Mouse (Mus musculus): ENCODE measurements at regions not wholly inside any gene's neighbourhood (a gene's known extent, or its start where the extent isn't known, plus 50 kb on each side); places are given as distances from the start of the nearest gene placed in this dataset.

DNA sequence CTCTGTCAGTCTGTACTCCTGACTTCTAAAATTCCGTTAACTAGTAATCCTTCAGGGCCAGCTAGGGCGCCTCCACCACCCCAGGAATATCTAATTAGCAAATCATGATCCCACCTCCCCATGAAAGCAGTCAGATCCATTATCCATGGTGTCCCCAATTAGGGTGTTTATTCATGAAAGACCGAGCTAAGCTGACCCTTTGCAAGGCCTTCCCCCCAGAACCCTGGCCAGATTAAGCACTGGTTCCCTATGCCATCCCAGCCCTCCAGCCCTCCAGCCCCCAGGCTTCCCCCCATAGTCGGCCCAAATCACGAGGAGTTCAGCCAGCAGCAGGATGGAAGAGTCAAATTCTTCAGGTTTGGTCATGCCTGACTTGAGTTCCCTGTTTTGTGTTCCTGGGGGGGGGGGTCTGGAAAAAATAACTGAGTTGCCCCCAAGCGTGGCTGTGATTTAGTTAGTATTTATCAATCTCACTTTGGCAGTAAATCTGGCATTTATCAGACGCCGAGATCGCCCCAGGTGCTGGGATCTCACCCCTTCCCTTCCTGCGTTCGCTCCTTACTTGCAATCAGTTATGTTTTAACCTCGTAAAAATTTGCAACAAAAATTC is 272.7 kb upstream of the Sall1 start:
- DNase-seq (ENCODE audit: low spot score) (no peak), ATAC-seq (ENCODE audit: low FRiP score, low read depth) (no peak)
- TF ChIP-seq POLR2A (IDR thresholded peaks at IDR 0.05; ENCODE audit: borderline replicate concordance, extremely low read depth, insufficient read depth, insufficient read length): no peak
- peaks cover 3% of the 10 kb centered on the region; the same call in 1 of the 2 replicates for H3K4me1 ChIP-seq (ENCODE audit: control insufficient read depth, insufficient read depth, low read length)
- no peak overlapping the region for H3K4me3 ChIP-seq (replicated peaks; ENCODE audit: low read length)
- no peaks in the 10 kb centered on the region for H3K27me3 ChIP-seq (ENCODE audit: control insufficient read depth, insufficient read depth, low read length)
- no peak overlapping the region for H3K27ac ChIP-seq (replicated peaks; ENCODE audit: low read depth, low read length)
- H3K4me2 ChIP-seq (replicated peaks; ENCODE audit: low read depth, low read length, severe bottlenecking): no peak overlapping the region
- H3K9ac ChIP-seq (ENCODE audit: low read depth, low read length, severe bottlenecking): no peak overlapping the region
- H3K36me3 ChIP-seq (ENCODE audit: control insufficient read depth, insufficient read depth, low read length): no peaks in the 10 kb centered on the region
- H3K9me3 ChIP-seq (ENCODE audit: control insufficient read depth, low read length): no peaks in the 10 kb centered on the region
- 47% methylated on average over 12 of the region's 12 CpGs for WGBS

DNA sequence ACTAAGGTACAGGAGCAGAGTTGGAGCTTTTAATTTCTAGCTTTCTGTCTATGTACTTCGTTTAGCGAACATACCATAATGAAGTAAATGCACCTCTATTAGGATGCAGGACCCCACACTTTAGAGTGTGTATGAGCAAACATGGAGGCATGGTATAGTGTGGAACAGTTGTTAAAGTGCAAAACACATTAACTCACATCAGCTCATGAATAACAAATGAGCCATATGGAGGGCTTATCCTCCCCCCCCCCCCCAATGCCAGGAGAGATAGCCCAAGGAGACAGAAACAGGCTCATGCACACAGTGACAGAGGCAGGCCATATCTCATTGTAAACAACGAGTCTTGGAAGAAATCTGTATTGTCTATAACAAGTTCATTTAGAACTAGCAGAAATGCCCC is 270.9 kb upstream of the Sall1 start:
- DNase-seq (ENCODE audit: low spot score) (no peak), ATAC-seq (ENCODE audit: low FRiP score, low read depth) (no peak)
- H3K4me1 ChIP-seq (ENCODE audit: control insufficient read depth, insufficient read depth, low read length): peaks cover 7% of the 10 kb centered on the region; the same call in 1 of the 2 replicates
- H3K9me3 ChIP-seq (ENCODE audit: control insufficient read depth, low read length): no peaks in the 10 kb centered on the region
- no peak overlapping the region for H3K4me3 ChIP-seq (replicated peaks; ENCODE audit: low read length)
- no peak overlapping the region for H3K4me2 ChIP-seq (replicated peaks; ENCODE audit: low read depth, low read length, severe bottlenecking)
- no peaks in the 10 kb centered on the region for H3K36me3 ChIP-seq (ENCODE audit: control insufficient read depth, insufficient read depth, low read length)
- H3K27ac ChIP-seq (replicated peaks; ENCODE audit: low read depth, low read length): no peak overlapping the region
- no peak overlapping the region for H3K9ac ChIP-seq (ENCODE audit: low read depth, low read length, severe bottlenecking)
- no peak for TF ChIP-seq POLR2A (IDR thresholded peaks at IDR 0.05; ENCODE audit: borderline replicate concordance, extremely low read depth, insufficient read depth, insufficient read length)
- H3K27me3 ChIP-seq (ENCODE audit: control insufficient read depth, insufficient read depth, low read length): no peaks in the 10 kb centered on the region
- WGBS: 83% methylated on average over 3 of the region's 3 CpGs

DNA sequence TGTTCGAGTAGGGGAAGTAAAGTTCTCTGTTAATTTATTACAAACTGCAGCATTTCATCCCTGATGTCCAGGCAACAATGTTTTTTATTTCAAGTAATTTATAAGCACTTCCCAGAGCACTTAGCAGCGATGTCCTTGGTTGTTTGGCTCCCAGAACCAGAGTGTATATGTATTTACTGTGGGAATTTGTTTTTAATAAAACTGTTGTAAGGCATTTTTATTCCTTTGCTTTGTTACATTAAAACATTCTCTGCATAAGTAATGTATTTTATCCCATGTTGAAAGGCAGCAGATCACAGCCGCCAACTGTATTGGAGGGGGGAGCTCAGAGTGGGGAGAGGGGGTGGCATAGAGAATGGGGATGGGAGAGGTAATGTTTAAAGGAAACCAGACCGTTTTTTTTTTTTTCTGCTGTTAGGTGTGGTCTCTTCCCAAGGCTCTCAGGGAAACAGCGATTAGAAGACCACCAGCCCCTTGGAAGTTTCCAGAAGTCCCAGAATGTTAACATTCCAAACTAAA is 266.8 kb upstream of the Sall1 start:
- 28% methylated on average over 5 of the region's 5 CpGs for WGBS
- no peak for ATAC-seq (ENCODE audit: low FRiP score, low read depth)
- Histone ChIP-seq H3K27ac (replicated peaks; ENCODE audit: low read depth, low read length) (no peak overlapping the region), H3K4me3 (replicated peaks; ENCODE audit: low read length) (no peak overlapping the region), H3K9ac (ENCODE audit: low read depth, low read length, severe bottlenecking) (no peak overlapping the region), H3K36me3 (ENCODE audit: control insufficient read depth, insufficient read depth, low read length) (no peaks in the 10 kb centered on the region), H3K27me3 (ENCODE audit: control insufficient read depth, insufficient read depth, low read length) (no peaks in the 10 kb centered on the region), H3K4me1 (ENCODE audit: control insufficient read depth, insufficient read depth, low read length) (peaks cover 12% of the 10 kb centered on the region), H3K9me3 (ENCODE audit: control insufficient read depth, low read length) (no peaks in the 10 kb centered on the region), H3K4me2 (replicated peaks; ENCODE audit: low read depth, low read length, severe bottlenecking) (no peak overlapping the region)
- TF ChIP-seq POLR2A (IDR thresholded peaks at IDR 0.05; ENCODE audit: borderline replicate concordance, extremely low read depth, insufficient read depth, insufficient read length): no peak
- no peak for DNase-seq (ENCODE audit: low spot score)

DNA sequence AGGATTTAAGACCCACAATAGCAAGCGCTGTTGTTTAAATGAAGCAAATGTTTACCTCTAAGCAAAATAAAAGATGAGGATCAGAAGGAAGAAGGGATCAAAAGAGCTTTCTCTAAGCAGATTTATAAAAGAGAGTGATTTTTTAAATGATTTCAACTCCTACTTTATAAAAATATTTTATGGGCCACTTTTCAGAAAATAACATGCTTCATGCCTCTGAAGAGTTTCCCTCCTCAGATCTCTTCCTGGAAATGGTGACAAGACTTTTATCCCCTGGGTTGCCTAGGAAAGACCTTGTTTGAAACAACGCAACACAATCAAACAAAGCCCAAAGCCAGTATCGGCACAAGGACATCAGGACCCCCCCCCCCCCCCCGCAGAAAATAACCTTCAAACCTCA is 265.6 kb upstream of the Sall1 start:
- Histone ChIP-seq H3K9me3 (ENCODE audit: control insufficient read depth, low read length) (no peaks in the 10 kb centered on the region), H3K4me3 (replicated peaks; ENCODE audit: low read length) (no peak overlapping the region), H3K4me1 (ENCODE audit: control insufficient read depth, insufficient read depth, low read length) (peaks cover 12% of the 10 kb centered on the region), H3K27ac (replicated peaks; ENCODE audit: low read depth, low read length) (no peak overlapping the region), H3K9ac (ENCODE audit: low read depth, low read length, severe bottlenecking) (no peak overlapping the region), H3K27me3 (ENCODE audit: control insufficient read depth, insufficient read depth, low read length) (no peaks in the 10 kb centered on the region), H3K4me2 (replicated peaks; ENCODE audit: low read depth, low read length, severe bottlenecking) (no peak overlapping the region), H3K36me3 (ENCODE audit: control insufficient read depth, insufficient read depth, low read length) (no peaks in the 10 kb centered on the region)
- no peak for TF ChIP-seq POLR2A (IDR thresholded peaks at IDR 0.05; ENCODE audit: borderline replicate concordance, extremely low read depth, insufficient read depth, insufficient read length)
- ATAC-seq (ENCODE audit: low FRiP score, low read depth): no peak
- DNase-seq (ENCODE audit: low spot score): no peak
- WGBS: 25% methylated on average over 4 of the region's 4 CpGs

DNA sequence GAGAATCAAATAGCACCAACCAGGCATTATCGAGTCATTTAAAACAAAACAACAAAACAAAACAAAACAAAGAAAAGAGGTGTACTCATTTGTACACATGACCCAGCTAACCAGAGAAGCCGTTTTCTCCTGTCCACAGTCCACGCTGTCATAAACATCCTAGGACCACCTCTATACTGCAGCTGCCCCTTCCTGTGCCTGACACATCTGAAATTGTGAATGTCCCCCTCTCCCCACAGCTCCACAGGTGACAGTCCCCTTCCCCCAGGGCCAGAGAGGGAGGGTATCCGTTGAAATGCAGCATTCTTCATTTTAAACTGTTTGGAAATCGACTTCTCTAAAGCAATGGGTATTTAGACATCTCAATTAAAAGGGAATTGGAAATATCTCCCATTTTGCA is 265.0 kb upstream of the Sall1 start:
- no peaks in the 10 kb centered on the region for H3K27me3 ChIP-seq (ENCODE audit: control insufficient read depth, insufficient read depth, low read length)
- H3K36me3 ChIP-seq (ENCODE audit: control insufficient read depth, insufficient read depth, low read length): no peaks in the 10 kb centered on the region
- 43% methylated on average over 5 of the region's 5 CpGs for WGBS

More for the DNA sequence above, 265.0 kb upstream of the Sall1 start:
- Histone ChIP-seq H3K4me2 (replicated peaks; ENCODE audit: low read depth, low read length, severe bottlenecking) (no peak overlapping the region), H3K9me3 (ENCODE audit: control insufficient read depth, low read length) (no peaks in the 10 kb centered on the region), H3K4me3 (replicated peaks; ENCODE audit: low read length) (no peak overlapping the region), H3K9ac (ENCODE audit: low read depth, low read length, severe bottlenecking) (no peak overlapping the region), H3K4me1 (ENCODE audit: control insufficient read depth, insufficient read depth, low read length) (peaks cover 12% of the 10 kb centered on the region), H3K27ac (replicated peaks; ENCODE audit: low read depth, low read length) (no peak overlapping the region)
- ATAC-seq (ENCODE audit: low FRiP score, low read depth) (no peak), DNase-seq (ENCODE audit: low spot score) (no peak)
- TF ChIP-seq POLR2A (IDR thresholded peaks at IDR 0.05; ENCODE audit: borderline replicate concordance, extremely low read depth, insufficient read depth, insufficient read length): no peak
